10 mouse cellular contexts compared by ENCODE assay signal in genomic region chr13:103751421-103751820, GRCm38 (mm10). TPM values are rescaled to one million over a fixed set of nuclear protein-coding genes. Genes with fewer than 3 reads are reported as not detected.
A peak's percentile ranks its signal among the peaks of the same experiment; 100 is the strongest.
DNase-seq lines count a peak whose midpoint lies in the region; ATAC-seq and TF ChIP-seq lines count a peak whose summit lies in the region.
"Had no signal": no experiment of that assay in that cellular context is flagged by ENCODE, and none has a peak within 500 bp of the region (broad histone marks: within the 10 kb centered on the region; RNA-seq: fewer than 3 reads in every experiment).

No protein-coding gene starts in this region.

- peak; percentile 65 for TF ChIP-seq CTCF in gastrocnemius, adult 2 months (IDR thresholded peaks at IDR 0.05)
- peak; percentile 60 for TF ChIP-seq CTCF in liver, postnatal 0 days (IDR thresholded peaks at IDR 0.05; ENCODE audit: low read depth)

- intact Hi-C loops in gastrocnemius, adult 2 months (cut with DNase I) = no loop called here

- H3K27me3 ChIP-seq in liver, postnatal 0 days (ENCODE audit: insufficient read depth, low read length) = no peaks in the 10 kb centered on the region
- H3K27me3 ChIP-seq in intestine, embryonic 16.5 days (replicated peaks; ENCODE audit: control insufficient read depth, insufficient read depth, low read length) = no peaks in the 10 kb centered on the region
- H3K27me3 ChIP-seq: hindbrain, embryonic 15.5 days; megakaryocyte, embryonic 14.5 days had no signal

- no peaks in the 10 kb centered on the region for H3K9me3 ChIP-seq in liver, postnatal 0 days (ENCODE audit: low read length)
- no peaks in the 10 kb centered on the region for H3K9me3 ChIP-seq in intestine, embryonic 16.5 days (ENCODE audit: control insufficient read depth, low read length)
- H3K9me3 ChIP-seq: hindbrain, embryonic 15.5 days; megakaryocyte, embryonic 14.5 days had no signal

- TF ChIP-seq EP300 in liver, postnatal 0 days (IDR thresholded peaks at IDR 0.05; ENCODE audit: low read depth) = no peak

- DNase-seq in gastrocnemius, adult 2 months = no peak
- DNase-seq in gastrocnemius, postnatal 4 days (ENCODE audit: low spot score in 2 of 2) = no peak
- peak; percentile 26 for DNase-seq in liver, postnatal 0 days
- DNase-seq in liver = no peak
- peak; percentile 8 for DNase-seq in Muller cell, postnatal 12 days (ENCODE audit: inconsistent ontology term)
- peak; percentile 52 for DNase-seq in kidney, postnatal 14 days
- DNase-seq in testis, postnatal 14 days (ENCODE audit: low spot score) = no peak

- WGBS in liver, postnatal 0 days (ENCODE audit: insufficient replicate concordance) = 48% methylated on average over 3 of the region's 3 CpGs
- 37% methylated on average over 3 of the region's 3 CpGs for WGBS in intestine, embryonic 16.5 days

- no peak overlapping the region for H3K27ac ChIP-seq in gastrocnemius, adult 2 months
- H3K27ac ChIP-seq in liver, postnatal 0 days (ENCODE audit: low read depth) = no peak overlapping the region
- no peak overlapping the region for H3K27ac ChIP-seq in intestine, embryonic 16.5 days (ENCODE audit: low read length)
- H3K27ac ChIP-seq: hindbrain, embryonic 15.5 days had no signal

- no peak overlapping the region for H3K4me3 ChIP-seq in gastrocnemius, adult 2 months
- H3K4me3 ChIP-seq in liver, postnatal 0 days (ENCODE audit: low read depth, low read length) = no peak overlapping the region
- H3K4me3 ChIP-seq in intestine, embryonic 16.5 days (ENCODE audit: low read length) = no peak overlapping the region
- H3K4me3 ChIP-seq: hindbrain, embryonic 15.5 days; megakaryocyte, embryonic 14.5 days had no signal

- no peak overlapping the region for H3K4me2 ChIP-seq in liver, postnatal 0 days (ENCODE audit: low read depth, low read length)
- H3K4me2 ChIP-seq in intestine, embryonic 16.5 days (ENCODE audit: low read depth, low read length) = no peak overlapping the region
- H3K4me2 ChIP-seq: hindbrain, embryonic 15.5 days had no signal

- peaks cover 58% of the 10 kb centered on the region for H3K36me3 ChIP-seq in liver, postnatal 0 days (replicated peaks; ENCODE audit: insufficient read depth, low read length)
- peaks cover 15% of the 10 kb centered on the region for H3K36me3 ChIP-seq in intestine, embryonic 16.5 days (ENCODE audit: control insufficient read depth, insufficient read depth, low read length)

- no peak overlapping the region for H3K9ac ChIP-seq in liver, postnatal 0 days (replicated peaks)
- no peak overlapping the region for H3K9ac ChIP-seq in intestine, embryonic 16.5 days (ENCODE audit: low read depth, low read length)
- H3K9ac ChIP-seq: hindbrain, embryonic 15.5 days had no signal

- H3K4me1 ChIP-seq in liver, postnatal 0 days (ENCODE audit: insufficient read depth) = no peaks in the 10 kb centered on the region
- peaks cover 4% of the 10 kb centered on the region; the same call in 1 of the 2 replicates for H3K4me1 ChIP-seq in intestine, embryonic 16.5 days (ENCODE audit: control insufficient read depth, insufficient read depth, low read length)
- H3K4me1 ChIP-seq: hindbrain, embryonic 15.5 days had no signal

- no peak for ATAC-seq in liver, postnatal 0 days
- no peak for ATAC-seq in intestine, embryonic 16.5 days

RNA-seq across cellular contexts. Expression of gene Srek1, which starts 23.0 kb away (rescaled TPM):
- 10 to 100 TPM; 24.9 to 25.6 TPM for total RNA-seq in gastrocnemius, adult 2 months (2021)
- 10 to 100 TPM; 46.9 to 64.2 TPM for total RNA-seq in gastrocnemius, postnatal 4 days (2021)
- 12.7 and 16.0 TPM in 2 replicates for polyA plus RNA-seq in liver, postnatal 0 days (2015; fragmentation: Nextera tagmentation; extraction: Ambion mirVana)
- 50.2 and 57.5 TPM in 2 replicates for polyA plus RNA-seq in intestine, embryonic 16.5 days (2015; fragmentation: Nextera tagmentation; extraction: Ambion mirVana)

Comparison
In these comparisons a context has a peak if more than half of its experiments do, and no peak if none do; other contexts are left out.
1. DNase-seq: peak in liver, postnatal 0 days (single experiment), Muller cell, postnatal 12 days (single experiment) and kidney, postnatal 14 days (single experiment); none in gastrocnemius, adult 2 months (single experiment), gastrocnemius, postnatal 4 days (0 of 2), liver (single experiment) and testis, postnatal 14 days (single experiment).